Mouse (Mus musculus) gastrocnemius, postnatal 25 days (tissue): Measurements from ENCODE around the gene Gm10447. TPM values are rescaled to one million over a fixed set of nuclear protein-coding genes. Genes with fewer than 3 reads are reported as not detected.

ENCODE experiments used
- DNase-seq: peaks from one replicate; pipeline ENCODE4 v3.0.0; 2022
- total RNA-seq, 2 experiments: library from RNA; stranded (reverse); gene quantifications; 1 replicate in 1 of 2; 2 replicates in 1 of 2; pipeline ENCODE4 v1.2.3; 2021

The Gm10447 gene
- total RNA-seq, 2 experiments from 2014 or later = not detected

DNA sequence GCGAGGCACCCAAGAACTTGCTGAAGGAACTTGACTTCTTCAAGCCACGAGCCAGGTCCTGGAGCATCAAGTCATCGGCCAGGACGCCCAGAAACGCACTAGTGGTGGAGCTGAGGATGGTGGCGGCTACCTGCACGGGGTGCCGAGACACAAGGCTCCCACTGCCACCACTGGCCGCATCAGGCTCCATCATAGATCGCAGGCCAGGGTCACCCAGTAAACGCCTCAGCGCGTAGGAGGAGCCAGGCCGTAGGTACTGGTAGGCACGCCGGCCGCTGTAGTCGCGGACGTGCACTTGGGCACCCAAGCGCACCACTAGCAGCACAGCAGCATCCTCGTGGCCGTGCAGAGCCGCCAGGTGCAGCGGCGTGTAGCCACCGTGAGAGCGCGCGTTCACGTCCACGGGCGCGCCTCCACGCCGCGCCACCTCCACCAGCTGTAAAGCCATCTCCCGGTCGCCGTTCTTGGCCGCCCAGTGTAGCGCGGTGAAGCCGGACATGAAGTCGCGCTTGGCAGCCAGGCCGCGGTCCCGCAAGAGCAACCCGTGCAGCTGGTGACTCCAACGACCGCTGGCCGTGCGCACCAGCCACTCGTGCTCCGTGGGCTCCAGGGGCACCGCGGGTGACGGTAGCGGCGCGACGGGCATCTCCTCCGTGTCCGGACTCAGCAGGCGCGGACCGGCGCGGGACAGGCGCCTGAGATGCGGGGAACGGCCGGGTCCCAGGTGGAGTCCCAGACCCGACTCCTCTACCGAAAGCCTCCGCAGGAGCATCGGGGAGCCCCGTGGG is 21.7 kb upstream of the Gm10447 start:
- no peak for DNase-seq

DNA sequence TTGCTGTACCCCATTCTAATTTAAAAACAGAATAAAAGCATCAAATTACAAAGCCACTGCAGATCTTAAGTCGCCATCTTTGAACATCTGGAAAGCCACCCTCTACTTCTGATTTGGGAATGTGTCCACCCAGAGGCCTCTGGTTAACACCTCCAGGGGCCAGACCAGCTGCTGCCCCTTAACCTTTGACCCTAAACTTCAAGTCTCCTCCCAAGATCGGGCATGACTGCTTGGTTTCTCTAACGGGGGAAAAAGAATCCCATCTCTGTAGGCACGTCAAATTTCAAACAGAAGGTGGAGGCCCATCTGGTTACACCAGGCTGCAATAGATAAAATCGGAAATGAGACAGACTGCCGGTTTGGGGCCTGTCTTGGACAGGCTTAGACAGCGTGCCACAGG is 20.9 kb upstream of the Gm10447 start:
- DNase-seq = no peak

DNA sequence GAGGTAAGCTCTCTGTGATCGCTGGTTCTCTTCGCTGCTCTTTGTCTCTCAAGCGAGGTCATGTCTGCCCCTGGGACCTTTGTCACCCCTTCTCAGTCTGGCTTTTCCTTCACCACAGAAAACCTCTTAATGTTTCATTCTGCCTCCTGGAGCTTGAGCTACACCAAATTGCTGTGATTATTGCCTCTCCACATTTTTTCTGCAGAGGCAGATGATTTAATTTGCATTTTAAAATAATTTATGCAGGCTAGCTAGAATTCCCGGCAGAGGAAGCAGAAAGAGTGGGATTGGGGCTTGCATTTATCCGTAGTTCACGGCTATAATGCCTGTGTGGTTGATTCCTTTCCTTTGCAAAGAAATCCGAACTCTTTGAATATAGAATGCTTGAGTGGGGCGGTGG is 18.7 kb upstream of the Gm10447 start:
- no peak for DNase-seq

DNA sequence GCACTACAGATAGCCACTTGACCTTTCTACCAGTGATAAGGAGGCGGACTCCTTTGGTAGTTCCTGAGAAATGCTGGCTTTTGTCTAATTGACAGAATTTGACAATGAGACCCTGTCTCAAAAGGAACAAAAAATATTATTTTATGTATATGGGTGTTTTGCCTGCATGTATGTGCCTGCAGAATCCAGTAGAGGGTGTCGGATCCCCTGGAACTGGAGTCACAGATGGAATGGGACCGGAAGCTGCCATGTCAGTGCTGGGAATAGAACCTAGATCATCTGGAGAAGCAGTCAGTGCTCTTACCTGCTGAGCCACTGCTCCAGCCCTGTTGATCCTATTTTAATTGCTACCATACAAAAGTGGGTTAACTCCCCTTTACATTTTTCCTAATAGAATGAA is 15.8 kb upstream of the Gm10447 start:
- no peak for DNase-seq

DNA sequence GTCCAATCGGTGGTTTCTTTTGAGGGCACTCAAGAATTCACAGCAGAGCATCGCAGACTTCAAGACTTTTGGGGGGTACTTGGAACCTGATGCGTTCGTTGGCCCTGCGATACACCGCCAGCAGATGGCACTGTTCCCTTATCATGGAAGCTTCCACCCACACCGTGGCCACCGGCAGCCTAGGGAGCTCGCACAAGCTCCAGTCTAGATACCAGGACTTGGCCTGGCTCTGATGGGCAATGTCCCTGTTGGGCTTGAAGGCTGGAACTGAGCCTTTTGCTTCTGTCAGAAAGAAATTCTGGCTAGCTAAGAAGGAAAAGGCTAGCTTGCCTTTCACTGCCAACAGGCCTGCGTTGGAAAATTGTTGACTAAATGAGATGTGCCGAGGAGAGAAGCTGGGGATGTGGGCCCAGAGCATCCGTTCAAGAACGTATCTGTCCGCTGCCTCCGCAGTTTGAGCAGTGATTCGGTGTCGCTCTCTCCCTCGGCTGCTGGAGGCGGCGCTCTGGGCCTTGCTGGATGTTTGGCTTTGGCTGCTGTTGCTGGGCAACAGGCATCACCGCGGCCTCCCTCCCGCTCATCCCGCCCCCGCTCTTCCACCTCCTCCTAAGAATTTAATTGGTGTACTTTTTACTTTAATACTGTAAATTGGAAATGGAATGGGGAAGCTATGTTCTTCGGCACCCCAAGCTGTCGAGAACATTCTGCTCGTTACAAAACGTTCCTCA is 13.2 kb upstream of the Gm10447 start, which contains the start of gene Gm9837:
Gm9837 (minus strand) TSS at position 512 of the 728 bp plus-strand sequence.
- peak; percentile 75 for DNase-seq

DNA sequence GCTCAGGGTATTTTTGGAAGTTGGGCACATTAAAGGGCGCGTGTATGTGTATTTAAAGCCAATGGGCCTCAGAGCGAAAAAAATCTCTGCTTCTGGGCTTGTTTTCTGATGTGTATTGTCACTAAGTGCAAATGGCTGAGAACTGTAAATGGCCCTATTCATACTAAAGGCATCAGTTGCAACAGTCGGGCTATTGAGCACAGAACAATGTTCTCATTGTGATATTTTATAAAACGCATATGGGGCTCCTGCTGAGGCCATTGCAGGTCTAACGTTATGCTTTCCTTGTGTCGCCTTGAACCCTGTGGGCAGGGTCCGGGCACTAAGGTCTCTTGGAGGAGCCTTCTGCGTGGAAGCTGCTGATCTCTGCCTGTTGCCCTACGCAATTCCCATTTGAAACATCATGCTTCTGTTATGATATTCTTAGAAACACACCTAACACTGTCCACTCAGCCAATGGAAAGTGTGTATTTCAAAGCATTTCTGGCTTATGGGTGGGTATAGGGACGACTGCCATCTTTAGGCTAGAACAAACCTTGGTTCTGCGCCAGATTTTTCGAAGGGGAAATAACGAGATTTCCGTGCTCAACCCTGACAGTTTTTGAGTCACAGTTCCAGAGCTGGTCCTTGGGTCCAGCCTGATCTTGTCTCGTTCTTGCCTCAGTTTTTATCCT is 12.5 kb upstream of the Gm10447 start:
- DNase-seq = no peak

DNA sequence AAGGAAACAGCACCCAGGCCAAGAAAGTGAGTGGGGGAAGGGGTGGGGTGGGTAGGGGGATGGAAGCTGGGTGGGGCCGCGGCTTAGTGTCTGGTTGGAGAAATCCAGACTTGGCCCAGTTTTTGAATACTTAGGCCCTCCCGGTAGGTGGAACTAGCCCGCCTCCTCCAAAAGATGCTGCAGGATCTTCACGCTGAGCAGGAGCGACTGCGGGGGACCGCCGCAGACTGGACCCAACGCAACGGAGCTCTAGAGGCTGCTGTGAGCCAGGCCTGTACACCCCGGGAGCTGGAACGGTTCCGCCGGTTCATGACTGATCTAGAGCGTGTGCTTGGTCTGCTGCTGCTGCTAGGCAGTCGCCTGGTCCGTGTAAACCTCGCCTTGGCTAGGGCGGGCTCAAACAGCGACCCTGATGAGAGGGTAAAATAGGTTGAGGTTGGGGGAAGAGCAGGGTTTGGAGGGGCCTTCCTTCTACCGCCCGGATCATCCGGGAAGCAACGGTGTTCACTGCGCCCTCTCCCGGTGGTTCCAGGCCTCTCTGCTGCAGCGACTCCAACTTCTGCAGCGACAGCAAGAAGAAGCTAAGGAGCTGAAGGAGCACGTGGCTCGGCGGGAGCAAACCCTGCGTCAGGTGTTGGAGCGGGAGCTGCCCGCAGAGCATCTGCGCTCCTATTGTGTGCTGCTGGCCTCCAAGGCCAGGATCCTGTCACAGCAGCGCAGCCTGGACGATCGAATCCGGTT is 9.5 kb upstream of the Gm10447 start:
- DNase-seq = peak; percentile 72

DNA sequence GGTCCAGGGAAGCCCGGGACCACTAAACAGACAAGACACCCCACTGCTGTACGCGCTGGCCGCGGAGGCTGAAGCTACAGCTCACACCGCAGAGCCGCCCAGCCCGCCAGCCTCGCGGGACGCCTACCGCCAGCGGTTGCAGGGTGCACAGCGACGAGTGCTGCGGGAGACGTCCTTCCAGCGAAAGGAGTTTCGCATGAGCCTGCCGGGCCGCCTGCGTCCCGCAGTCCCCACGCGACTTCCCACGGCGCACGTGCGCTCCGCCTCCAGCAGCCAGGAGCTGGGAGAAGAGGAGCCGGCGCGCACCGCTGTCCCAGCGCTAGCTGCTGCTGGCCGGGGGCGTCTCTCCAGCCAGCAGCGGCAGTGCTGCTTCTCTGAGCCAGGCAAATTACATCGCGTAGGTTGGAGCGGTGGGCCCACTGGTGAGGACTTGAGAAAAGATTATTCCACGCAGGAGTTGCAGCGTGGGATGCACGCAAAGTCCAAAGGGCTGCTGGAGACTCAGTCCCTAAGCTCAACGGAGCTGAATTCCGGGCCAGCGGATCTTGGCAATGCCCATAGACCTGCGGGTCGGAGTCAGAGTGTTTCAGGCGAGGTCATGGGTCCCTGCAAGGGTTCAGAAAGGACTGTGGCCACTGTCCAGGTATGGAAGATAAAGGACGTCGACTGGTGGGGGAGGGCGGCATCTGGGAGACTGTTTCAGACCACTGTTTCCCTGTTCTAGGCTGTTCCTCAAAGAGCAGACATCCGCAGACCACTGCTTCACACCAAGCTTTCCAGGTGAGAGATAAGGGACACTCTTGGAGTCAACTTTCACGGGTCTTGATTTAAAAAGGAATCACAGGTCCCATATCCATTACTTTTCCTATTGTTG is 6.9 kb upstream of the Gm10447 start:
- no peak for DNase-seq

DNA sequence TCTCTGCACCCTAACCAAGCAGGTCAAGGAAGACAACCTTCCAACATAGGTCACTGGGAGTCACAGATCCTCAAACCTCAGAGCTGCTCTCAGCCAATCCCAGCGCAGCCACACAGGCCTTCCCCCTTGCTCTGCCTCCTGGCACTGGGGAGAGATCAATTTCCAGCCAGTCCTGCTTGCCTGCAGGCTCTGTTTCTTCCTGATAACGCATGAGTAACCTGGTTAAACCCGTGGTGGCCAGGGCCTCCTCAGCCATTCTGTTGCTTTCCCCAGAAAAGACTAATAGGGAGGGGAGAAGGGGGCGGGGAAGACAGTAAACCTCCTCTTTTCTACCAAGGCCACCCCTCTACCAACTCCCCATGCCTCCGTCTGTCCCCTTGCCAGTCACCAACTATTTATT is 4.8 kb upstream of the Gm10447 start:
- no peak for DNase-seq

DNA sequence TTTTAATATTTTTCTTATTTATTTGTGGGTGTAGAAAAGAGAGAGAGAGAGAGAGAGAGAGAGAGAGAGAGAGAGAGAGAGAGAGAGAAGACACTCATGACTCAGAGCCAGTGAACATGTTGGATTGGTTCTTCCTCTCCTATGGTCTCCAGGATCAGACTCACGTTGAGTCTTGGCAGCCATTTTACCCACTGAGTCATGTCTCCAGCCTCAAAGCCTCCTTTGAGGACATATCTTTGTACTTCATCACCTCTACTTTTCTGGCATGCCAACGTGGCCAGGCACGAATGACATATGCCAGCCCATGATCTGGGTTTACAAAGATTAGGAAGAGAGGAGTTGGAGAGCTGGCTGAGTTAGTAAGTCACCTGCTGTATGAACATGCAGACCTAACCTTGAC is 3.3 kb upstream of the Gm10447 start:
- no peak for DNase-seq

DNA sequence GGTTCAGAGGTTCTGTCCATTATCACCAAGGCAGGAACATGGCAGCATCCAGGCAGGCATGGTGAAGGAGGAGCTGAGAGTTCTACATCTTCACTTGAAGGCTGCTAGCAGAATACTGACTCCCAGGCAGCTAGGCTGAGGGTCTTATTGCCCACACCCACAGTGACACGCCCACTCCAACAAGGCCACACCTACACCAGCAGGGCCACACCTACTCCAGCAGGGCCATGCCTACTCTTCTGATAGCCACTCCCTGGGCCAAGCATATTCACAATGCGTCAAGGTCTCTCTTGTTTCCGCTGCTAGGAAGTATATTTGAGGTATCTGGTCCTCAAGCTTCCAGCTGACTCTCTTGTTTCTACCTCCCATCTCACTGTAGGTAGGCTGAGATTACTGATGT is 2.1 kb upstream of the Gm10447 start:
- DNase-seq = no peak

DNA sequence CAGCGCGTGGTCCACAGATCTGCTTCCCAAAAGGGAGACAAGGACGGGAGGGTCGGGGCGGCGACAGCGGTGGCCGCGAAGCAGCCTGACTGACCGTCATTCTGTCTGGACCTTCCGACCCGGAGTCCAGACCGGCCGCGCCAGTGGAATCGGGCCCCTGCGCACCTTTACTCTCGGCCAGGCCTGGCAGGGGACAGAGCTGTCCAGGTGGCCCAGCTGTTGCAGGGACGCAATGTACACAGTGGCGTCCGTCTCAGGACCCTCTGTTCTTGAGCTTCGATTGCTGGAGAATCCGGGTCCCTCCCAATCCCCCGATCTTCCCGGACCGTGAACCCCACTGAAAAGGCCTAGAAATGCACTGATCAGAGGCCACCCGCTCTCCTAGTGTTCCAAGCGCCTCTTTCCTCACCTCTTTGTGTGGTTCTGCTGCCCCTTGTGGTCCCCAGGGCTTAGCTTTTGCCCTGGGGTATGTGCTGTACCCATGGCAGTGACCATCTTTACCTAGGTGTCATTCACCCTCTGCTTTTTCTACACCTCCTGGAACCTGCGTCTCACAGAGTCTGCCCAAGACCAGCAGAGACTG is 553 bp upstream of the Gm10447 start:
- no peak for DNase-seq

DNA sequence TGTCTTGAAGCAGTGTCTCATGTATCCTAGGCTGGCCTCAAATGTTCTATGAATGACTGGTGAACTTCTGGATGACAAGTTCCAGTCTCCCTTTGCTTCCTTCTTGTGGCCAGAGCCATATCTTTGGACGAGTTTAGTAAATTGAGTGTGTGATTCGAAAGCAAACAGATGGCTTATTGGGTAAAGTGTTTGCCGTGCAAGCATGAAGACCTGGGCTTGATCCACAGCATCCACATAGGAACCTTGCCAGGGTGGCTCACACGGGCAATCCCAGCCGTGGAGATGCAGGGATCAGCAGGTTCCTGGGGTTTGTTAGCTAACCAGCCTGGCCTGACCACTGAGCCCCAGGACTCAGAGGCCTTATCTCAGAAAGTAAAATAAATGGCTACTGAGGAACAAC is 3.9 kb downstream of the Gm10447 start:
- no peak for DNase-seq

DNA sequence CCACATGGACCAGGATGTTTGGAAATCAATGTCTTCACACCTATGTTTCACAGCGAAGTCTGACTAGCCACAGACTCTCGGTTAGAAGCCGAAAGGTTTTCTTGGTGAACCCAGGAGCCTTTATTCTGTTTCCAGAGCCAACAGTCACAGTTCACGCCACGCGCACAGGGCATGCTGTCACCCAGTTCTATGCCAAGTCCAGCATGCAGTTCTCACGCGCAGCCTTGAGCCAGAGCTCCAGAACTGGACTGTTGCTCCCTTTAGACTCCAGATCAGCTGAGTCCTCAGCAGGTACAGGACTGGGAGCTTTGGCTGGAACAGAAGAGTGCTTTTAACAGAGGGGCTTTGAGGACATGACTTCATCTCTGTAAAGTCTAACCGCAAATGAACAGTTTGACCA is 4.5 kb downstream of the Gm10447 start:
- DNase-seq = no peak

DNA sequence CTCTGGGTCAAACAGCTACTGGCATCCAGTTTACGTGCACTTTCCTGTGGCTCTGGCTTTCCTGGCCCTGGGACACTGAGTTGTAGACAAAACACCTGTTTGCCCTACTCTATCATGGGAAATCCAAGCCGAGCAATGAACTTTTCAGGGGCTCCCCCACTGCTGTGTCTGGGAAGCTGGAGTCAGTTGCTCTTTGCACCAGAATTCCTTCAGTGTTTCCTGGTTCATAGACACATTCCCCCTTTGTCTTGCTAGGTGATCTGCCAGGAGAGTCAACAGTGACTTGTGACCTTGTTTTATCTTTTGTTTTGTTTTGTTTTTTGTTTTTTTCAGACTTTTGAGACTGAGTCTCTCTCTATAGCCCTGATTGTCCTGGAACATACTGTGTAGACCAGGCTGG is 5.5 kb downstream of the Gm10447 start:
- DNase-seq = no peak

DNA sequence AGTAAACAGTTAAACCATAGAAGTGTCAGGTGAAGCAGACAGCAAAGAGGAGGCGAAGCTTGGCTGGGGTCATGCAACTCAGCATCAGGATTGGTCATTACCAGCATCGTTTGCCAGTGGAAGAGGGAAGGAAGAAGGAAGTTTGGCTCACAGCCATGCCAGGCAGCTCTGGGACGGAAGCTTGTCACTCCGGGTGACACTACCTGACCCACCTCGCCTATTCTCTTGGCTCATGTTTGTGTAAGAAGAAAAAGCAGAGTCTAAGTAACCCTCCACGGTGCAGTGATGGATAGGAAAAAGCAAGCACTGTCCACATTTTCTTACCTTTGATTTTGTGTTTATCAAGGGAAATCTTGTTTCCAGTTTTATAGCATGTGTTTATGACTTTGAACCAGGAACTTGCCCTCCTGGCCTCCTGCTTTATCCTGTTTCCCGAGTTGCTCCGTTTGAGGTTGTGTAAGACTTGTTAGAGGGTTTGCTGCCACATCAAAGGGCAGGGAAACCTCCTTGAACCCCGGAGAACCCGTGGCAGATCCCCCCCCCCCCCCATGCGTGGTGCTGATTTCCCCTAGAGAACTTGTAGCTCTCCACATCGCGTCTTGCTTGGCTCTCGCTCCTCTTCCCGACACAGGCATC is 6.7 kb downstream of the Gm10447 start:
- no peak for DNase-seq

DNA sequence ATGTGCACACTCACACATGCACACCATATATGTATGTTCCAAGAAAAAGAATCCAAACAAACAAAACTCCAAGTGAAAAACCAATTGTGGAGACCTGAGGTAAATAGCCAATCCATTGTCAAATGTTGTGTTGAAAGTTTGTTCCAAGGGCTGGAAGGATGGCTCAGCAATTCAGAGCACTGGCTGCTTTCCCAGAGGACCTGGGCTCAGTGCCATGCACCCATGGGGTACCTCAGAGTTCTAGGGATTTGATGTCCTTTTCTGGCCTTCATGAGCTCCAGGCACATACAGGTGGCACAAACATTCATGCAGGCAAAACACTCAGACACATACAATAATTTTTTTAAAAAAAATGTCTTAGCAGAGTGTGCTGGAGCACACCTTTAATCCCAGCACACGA is 8.4 kb downstream of the Gm10447 start:
- peak; percentile 51 for DNase-seq

DNA sequence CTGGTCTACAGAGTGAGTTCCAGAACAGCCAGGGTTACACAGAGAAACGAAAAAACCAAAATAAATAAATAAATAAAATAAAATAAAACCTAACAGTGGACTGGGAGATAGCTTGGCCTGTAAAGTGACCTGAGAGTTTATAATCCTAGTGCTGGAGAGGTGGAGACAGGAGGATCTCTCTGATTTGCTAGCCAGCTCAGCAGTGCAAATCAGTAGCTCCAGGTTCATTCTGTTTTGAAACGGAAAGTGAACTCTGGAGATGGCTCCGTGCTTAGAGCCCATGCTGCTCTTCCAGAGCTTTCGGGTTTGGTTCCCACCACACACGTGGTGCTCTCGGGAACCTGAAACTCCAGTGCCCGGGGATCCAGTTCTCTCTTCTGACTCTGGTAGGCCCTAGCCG is 8.9 kb downstream of the Gm10447 start:
- no peak for DNase-seq

DNA sequence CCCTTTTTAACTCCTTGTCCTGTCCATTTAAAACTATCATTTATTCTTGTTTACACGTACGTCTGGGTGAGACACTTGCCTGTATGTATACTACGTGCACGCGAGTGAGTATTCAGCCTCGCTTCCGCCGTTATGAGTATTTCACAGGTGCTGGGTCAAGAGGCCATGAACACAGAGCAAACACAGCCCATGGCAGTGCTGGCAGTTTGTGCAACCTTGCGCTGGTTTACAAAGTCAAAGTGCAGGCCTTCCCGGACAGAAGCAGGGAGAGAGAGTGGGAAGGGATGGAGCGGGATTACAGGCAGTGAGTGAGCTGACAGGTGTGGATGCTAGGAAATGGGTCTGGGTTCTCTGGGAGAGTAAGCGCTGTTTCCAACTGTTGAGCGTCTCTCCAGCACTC is 10.7 kb downstream of the Gm10447 start:
- DNase-seq = no peak

DNA sequence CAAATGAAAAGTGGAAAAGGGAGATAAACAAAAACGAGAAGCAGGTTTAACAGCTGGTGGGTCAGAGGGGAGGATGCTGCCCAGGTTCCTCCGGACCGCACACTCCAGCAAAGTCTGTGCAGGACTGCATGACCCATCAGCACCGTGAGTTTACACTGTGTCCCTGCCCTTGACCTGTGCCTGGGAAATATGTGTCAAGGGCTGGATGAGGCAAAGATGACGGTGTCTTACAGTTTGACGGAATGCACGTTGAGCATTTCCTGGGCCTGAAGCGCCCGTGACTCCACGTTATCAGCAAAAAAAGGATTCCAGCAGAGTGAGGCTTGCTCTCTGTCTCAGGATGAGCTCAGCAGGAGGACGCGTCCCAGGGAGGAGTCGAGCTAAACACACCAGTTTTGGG is 11.3 kb downstream of the Gm10447 start:
- DNase-seq = no peak

DNA sequence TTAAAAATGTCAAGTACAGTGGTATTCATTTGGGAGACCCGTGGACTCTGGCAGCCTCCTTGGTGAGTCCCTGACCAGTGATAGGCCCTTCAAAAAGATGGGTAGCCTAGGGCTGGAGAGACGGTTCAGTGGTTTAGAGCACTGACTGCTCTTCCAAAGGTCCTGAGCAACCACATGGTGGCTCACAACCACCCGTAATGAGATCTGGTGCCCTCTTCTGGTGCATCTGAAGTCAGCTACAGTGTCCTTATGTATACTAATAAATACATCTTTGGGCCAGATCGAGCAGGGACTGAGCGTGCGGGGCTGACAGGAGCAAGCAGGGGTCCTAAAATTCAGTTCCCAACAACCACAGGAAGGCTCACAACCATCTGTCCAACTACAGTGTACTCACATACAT is 13.0 kb downstream of the Gm10447 start:
- no peak for DNase-seq
